Mouse (Mus musculus) small intestine, adult 2 months (tissue): ENCODE measurements around the gene Alox5ap. TPM values are rescaled to one million over a fixed set of nuclear protein-coding genes. Genes with fewer than 3 reads are reported as not detected.

Experiments
- H3K27ac ChIP-seq: fragments of 200-500 bp; 2 replicates; pipeline ENCODE4 v1.5.1; 2012; ENCODE audit warnings: low read depth, low read length, control low read depth, inconsistent platforms; ENCODE audit not compliant: insufficient read depth
- H3K27me3 ChIP-seq: fragments of 200-500 bp; 2 replicates; pipeline ENCODE4 v1.6.1; 2012; ENCODE audit warnings: mild to moderate bottlenecking, moderate library complexity, low read length, inconsistent platforms; ENCODE audit not compliant: control insufficient read depth, insufficient read depth
- H3K36me3 ChIP-seq: fragments of 200-500 bp; 2 replicates; pipeline ENCODE4 v1.6.1; 2012; ENCODE audit warnings: mild to moderate bottlenecking, low read length, control low read depth, inconsistent platforms; ENCODE audit not compliant: control insufficient read depth, insufficient read depth
- H3K4me1 ChIP-seq: fragments of 200-500 bp; 2 replicates; pipeline ENCODE4 v1.6.1; 2012; ENCODE audit warnings: low read length, inconsistent platforms, mixed read lengths; ENCODE audit not compliant: control insufficient read depth, insufficient read depth, insufficient read length
- H3K4me3 ChIP-seq: fragments of 200-500 bp; 2 replicates; pipeline ENCODE4 v1.5.1; 2012; ENCODE audit warnings: low read depth, mild to moderate bottlenecking, control low read depth, inconsistent platforms, low read length, moderate library complexity
- CTCF ChIP-seq: fragments of 200-500 bp; IDR thresholded peaks from 2 replicates; pipeline ENCODE4 v1.5.1; 2012; ENCODE audit warnings: low read depth, mild to moderate bottlenecking, control low read depth, inconsistent platforms, low read length, moderate library complexity, mixed read lengths; ENCODE audit not compliant: insufficient replicate concordance, insufficient read length; ENCODE audit errors: extremely low read depth
- POLR2A ChIP-seq: fragments of 200-500 bp; IDR thresholded peaks from 2 replicates; pipeline ENCODE4 v1.6.1; 2012; ENCODE audit warnings: low read depth, mild to moderate bottlenecking, control low read depth, inconsistent platforms, low read length, moderate library complexity
- WGBS: fragments of 180-500 bp; shearing (Covaris S2); methylation state at CpG from one replicate; pipeline ENCODE4 v1.1.7; 2018; 5-methylcytosine and 5-hydroxymethylcytosine counted together
- polyA plus RNA-seq: library from polyadenylated mRNA; depleted of rRNA; stranded (reverse); fragments of >200 nt; gene quantifications from 2 replicates; pipeline ENCODE4 v1.2.3, GENCODE M21; 2012; rRNA removed

The Alox5ap gene
- polyA plus RNA-seq, 1 experiment: 12.3 TPM

- WGBS: 46% methylated on average over 21 of the region's 21 CpGs
- TF ChIP-seq POLR2A (0 out of 2 replicates have a peak, but pooled peaks have one; percentile 4), CTCF (peak; percentile 95)
- H3K4me1 ChIP-seq: peaks cover 3% of the 10 kb centered on the region; the same call in 1 of the 2 replicates
Observed at GRCm38 (mm10) chr5:149335563-149336238, 71.1 kb downstream of the Alox5ap start.

GRCm38 (mm10) chr5:149337148-149337547 is 72.6 kb downstream of the Alox5ap start:
- TF ChIP-seq CTCF (no peak), POLR2A (no peak)
- no peak overlapping the region for H3K27ac ChIP-seq
- whole genome bisulfite sequencing: 88% methylated on average over 10 of the region's 10 CpGs
- H3K4me1 ChIP-seq: no peaks in the 10 kb centered on the region
- H3K27me3 ChIP-seq: no peaks in the 10 kb centered on the region
- no peaks in the 10 kb centered on the region for H3K36me3 ChIP-seq
- no peak overlapping the region for H3K4me3 ChIP-seq

More at GRCm38 (mm10) chr5:149335563-149336238, 71.1 kb downstream of the Alox5ap start:
- no peak overlapping the region for H3K27ac ChIP-seq
- H3K27me3 ChIP-seq: no peaks in the 10 kb centered on the region
- H3K36me3 ChIP-seq: no peaks in the 10 kb centered on the region
- no peak overlapping the region for H3K4me3 ChIP-seq

Other genes starting within 250 kb of the Alox5ap start
- 2.4 and 3.7 TPM in 2 replicates for gene Uspl1, start 80.4 kb upstream of the Alox5ap start, polyA plus RNA-seq
- 3.2 and 5.2 TPM in 2 replicates for gene Hmgb1, start 80.3 kb upstream of the Alox5ap start, polyA plus RNA-seq
- gene Medag, start 147.0 kb downstream of the Alox5ap start, polyA plus RNA-seq: 0.76 and 2.5 TPM in 2 replicates
- gene Tex26, start 174.9 kb downstream of the Alox5ap start, polyA plus RNA-seq: not detected in 2 replicates